Mouse (Mus musculus) olfactory bulb, adult 2 months (tissue): ENCODE results near the gene Txndc12.

Experiments
- CTCF ChIP-seq: fragments of 200-500 bp; IDR thresholded peaks from 2 replicates; pipeline ENCODE4 v1.5.1; 2012; ENCODE audit warnings: low read depth, mild to moderate bottlenecking, low read length, moderate library complexity; ENCODE audit not compliant: insufficient read depth
- POLR2A ChIP-seq: fragments of 200-500 bp; IDR thresholded peaks from 2 replicates; pipeline ENCODE4 v1.6.1; 2012; ENCODE audit warnings: mild to moderate bottlenecking, low read depth, low read length, moderate library complexity; ENCODE audit not compliant: insufficient read depth

DNA sequence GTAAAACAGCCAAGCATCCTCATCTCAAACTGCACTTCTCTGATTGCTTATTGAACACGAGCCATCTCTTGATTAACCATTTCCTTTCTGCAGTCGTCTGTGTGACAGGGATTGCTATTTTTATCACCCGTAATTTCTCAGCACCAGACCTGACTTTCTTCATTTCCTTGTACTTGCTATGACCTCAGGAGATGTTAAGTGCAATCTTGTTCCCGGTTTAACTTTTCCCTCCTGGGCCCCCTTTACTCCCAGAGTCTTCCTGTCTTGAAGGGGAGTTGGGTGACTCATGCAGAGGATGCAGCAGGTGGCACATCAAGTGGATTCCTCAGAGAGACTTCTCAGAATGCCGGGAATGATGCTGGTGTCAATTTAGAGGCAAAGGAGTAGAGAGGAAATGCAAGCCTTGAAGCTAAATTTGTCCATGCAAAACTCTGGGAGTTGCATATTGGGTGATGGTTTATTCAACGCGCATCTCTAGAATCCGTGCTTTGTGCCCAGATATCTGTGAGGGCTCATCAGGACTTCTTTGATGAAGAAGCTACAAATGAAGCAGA lies 75.5 kb downstream of the Txndc12 start:
- TF ChIP-seq POLR2A (no peak), CTCF (no peak)
